Mouse (Mus musculus) hindbrain, postnatal 0 days (tissue): ENCODE results near the gene Serpina12. TPM values are rescaled to one million over a fixed set of nuclear protein-coding genes. Genes with fewer than 3 reads are reported as not detected.
A peak's percentile ranks its signal among the peaks of the same experiment; 100 is the strongest.

Experiments
- ATAC-seq: fragments of 200-750 bp; cut with Nextera tagmentation; 2 replicates; pipeline ENCODE4 v1.8.0; 2017; ENCODE audit warnings: mild to moderate bottlenecking, moderate TSS enrichment, moderate library complexity
- DNase-seq: peaks from one replicate; pipeline ENCODE4 v3.0.0-alpha.2; 2015; ENCODE audit warnings: low spot score
- H3K27ac ChIP-seq: fragments of 300-500 bp; sonication (generic); 2 replicates; pipeline ENCODE4 v1.5.1; 2014; ENCODE audit warnings: mild to moderate bottlenecking
- H3K27me3 ChIP-seq: fragments of 300-500 bp; sonication (generic); 2 replicates; pipeline ENCODE4 v1.6.1; 2014; ENCODE audit warnings: low read length, mixed read lengths; ENCODE audit not compliant: insufficient read depth
- H3K36me3 ChIP-seq: fragments of 300-500 bp; sonication (generic); 2 replicates; pipeline ENCODE4 v1.6.1; 2014; ENCODE audit warnings: low read length, mixed read lengths; ENCODE audit not compliant: insufficient read depth
- H3K4me1 ChIP-seq: fragments of 300-500 bp; sonication (generic); 2 replicates; pipeline ENCODE4 v1.6.1; 2014; ENCODE audit warnings: antibody characterized with exemption, low read length, mixed read lengths; ENCODE audit not compliant: insufficient read depth
- H3K4me2 ChIP-seq: fragments of 300-500 bp; sonication (generic); 2 replicates; pipeline ENCODE4 v1.6.1; 2014; ENCODE audit warnings: low read depth, mild to moderate bottlenecking, low read length, moderate library complexity, mixed read lengths
- H3K4me3 ChIP-seq: fragments of 300-500 bp; sonication (generic); 2 replicates; pipeline ENCODE4 v1.5.1; 2014; ENCODE audit warnings: low read length
- H3K9ac ChIP-seq: fragments of 300-500 bp; sonication (generic); replicated peaks from 2 replicates; pipeline ENCODE4 v1.6.1; 2014; ENCODE audit warnings: mild to moderate bottlenecking, low read length, moderate library complexity, mixed read lengths
- H3K9me3 ChIP-seq: fragments of 300-500 bp; sonication (generic); 2 replicates; pipeline ENCODE4 v1.6.1; 2016; ENCODE audit warnings: low read length, mixed read lengths
- CTCF ChIP-seq: IDR thresholded peaks from 2 replicates; pipeline ENCODE4 v1.5.1; 2016; ENCODE audit warnings: antibody characterized with exemption, control low read depth, low read depth
- WGBS: fragments of 180-500 bp; shearing (Covaris S2); extraction: QIAGEN DNeasy Blood & Tissue Kit; methylation state at CpG from one replicate; pipeline ENCODE4 v1.1.7; 2014; 5-methylcytosine and 5-hydroxymethylcytosine counted together
- polyA plus RNA-seq: library from polyadenylated mRNA; unstranded; fragments of >200 nt; fragmentation: Nextera tagmentation; extraction: Ambion mirVana; gene quantifications from 2 replicates; pipeline ENCODE4 v1.2.1, GENCODE M21; 2015
- total RNA-seq: library from RNA; depleted of rRNA; stranded (reverse); fragments of >200 nt; gene quantifications from 2 replicates; pipeline ENCODE4 v1.2.3, GENCODE M21; 2014

Gene Serpina12
- total and polyA plus RNA-seq, 2 experiments from 2014 or later = not detected

DNA sequence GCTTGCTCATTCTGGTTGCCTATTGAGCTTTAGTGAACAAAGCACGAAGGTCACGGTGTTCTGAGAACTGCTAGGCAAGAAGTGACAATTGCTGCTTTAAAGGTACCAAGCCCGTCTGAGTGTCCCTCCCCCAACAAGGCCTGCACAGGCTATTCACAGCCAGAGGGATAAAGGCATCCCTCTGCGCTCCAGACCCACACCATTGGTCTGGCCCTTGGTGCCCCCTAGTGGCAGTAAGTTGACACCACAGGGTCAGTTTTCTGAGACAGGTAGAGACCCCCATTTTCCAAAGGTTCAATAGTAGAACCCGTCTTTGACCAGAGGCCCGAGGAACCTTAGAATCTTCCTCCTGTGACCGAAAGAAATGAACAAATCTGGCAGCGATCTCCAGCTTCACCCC is 14.3 kb downstream of the Serpina12 start:
- 0 out of 2 replicates have a peak, but pooled peaks have one; percentile 27 for ATAC-seq

DNA sequence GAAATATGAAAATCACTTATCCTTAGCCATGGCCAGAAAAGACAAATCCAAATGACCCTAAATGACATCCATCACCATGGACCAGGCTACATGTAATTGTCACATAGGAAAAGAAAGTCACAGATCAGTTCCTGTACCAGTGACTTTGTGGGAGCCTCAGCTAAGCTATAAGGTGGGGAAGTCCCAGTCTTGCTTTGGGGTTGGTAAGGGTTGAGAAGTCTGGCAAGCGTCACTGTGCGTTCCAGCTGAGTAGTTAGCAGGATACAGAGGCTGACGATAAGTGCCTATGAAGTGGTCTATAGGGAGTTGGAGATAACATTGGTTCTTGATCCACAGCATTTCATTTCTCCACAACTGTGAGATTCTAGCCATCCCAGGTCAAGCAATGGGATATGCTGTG is 29.0 kb downstream of the Serpina12 start:
- ATAC-seq = no peak
- TF ChIP-seq CTCF = no peak
- peaks cover 3% of the 10 kb centered on the region; the same call in 1 of the 2 replicates for H3K9me3 ChIP-seq
- no peak overlapping the region for H3K9ac ChIP-seq
- 88% methylated on average over 3 of the region's 3 CpGs for WGBS
- H3K4me1 ChIP-seq = no peaks in the 10 kb centered on the region
- no peaks in the 10 kb centered on the region for H3K36me3 ChIP-seq
- no peak overlapping the region for H3K4me2 ChIP-seq
- DNase-seq = no peak
- no peak overlapping the region for H3K4me3 ChIP-seq
- no peaks in the 10 kb centered on the region for H3K27me3 ChIP-seq
- no peak overlapping the region for H3K27ac ChIP-seq

More for the DNA sequence above, 14.3 kb downstream of the Serpina12 start:
- peak; percentile 67 for TF ChIP-seq CTCF
- peak; percentile 39 for DNase-seq
- Histone ChIP-seq H3K4me3 (no peak overlapping the region), H3K27ac (no peak overlapping the region), H3K4me1 (no peaks in the 10 kb centered on the region), H3K9me3 (no peaks in the 10 kb centered on the region), H3K4me2 (no peak overlapping the region), H3K36me3 (no peaks in the 10 kb centered on the region), H3K9ac (no peak overlapping the region), H3K27me3 (no peaks in the 10 kb centered on the region)
- WGBS = 47% methylated on average over 8 of the region's 8 CpGs

DNA sequence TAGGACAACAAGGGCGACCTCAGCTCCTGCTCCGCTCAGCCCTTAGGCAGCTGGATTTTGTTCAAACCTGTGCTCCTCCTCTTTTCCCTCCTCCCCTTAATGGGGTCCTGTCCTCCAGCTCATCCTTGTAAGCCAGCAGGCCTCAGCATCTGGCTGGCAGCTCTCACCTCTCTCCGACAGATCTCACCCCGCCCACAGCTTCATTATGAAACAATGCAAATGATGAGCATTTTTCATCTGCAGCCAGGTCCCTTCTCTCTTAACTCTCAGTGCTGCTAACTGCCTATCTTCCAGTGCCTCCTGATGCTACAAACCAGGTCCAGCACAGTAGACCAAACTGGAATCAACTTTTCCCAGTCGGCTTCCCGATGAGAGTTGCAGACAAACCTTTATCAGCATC is 30.6 kb downstream of the Serpina12 start, which contains the start of gene Serpina9:
Gene Serpina9, minus strand, starts transcription at position 136 of the 400 bp plus-strand sequence.
- DNase-seq (no peak), ATAC-seq (no peak)
- no peak for TF ChIP-seq CTCF
- Histone ChIP-seq H3K4me3 (no peak within 1 kb of the TSS), H3K27ac (no peak within 1 kb of the TSS), H3K27me3 (no peaks in the 10 kb centered on the region), H3K9me3 (peaks cover 3% of the 10 kb centered on the region; the same call in 1 of the 2 replicates), H3K4me1 (no peaks in the 10 kb centered on the region), H3K4me2 (no peak within 1 kb of the TSS), H3K9ac (no peak within 1 kb of the TSS), H3K36me3 (no peaks in the 10 kb centered on the region)
- WGBS = 85% methylated on average over 6 of the region's 6 CpGs

GRCm38 (mm10) chr12:104004689-104005088 is 39.6 kb downstream of the Serpina12 start:
- ATAC-seq (no peak), DNase-seq (no peak)
- no peak for TF ChIP-seq CTCF
- no peaks in the 10 kb centered on the region for H3K4me1 ChIP-seq
- no peaks in the 10 kb centered on the region for H3K36me3 ChIP-seq
- no peak overlapping the region for H3K4me3 ChIP-seq
- no peak overlapping the region for H3K27ac ChIP-seq
- H3K4me2 ChIP-seq = no peak overlapping the region
- no peaks in the 10 kb centered on the region for H3K9me3 ChIP-seq
- H3K9ac ChIP-seq = no peak overlapping the region
- 80% methylated on average over 5 of the region's 5 CpGs for WGBS
- H3K27me3 ChIP-seq = no peaks in the 10 kb centered on the region

- Histone ChIP-seq H3K9me3 (no peaks in the 10 kb centered on the region), H3K27me3 (no peaks in the 10 kb centered on the region), H3K4me1 (no peaks in the 10 kb centered on the region), H3K36me3 (no peaks in the 10 kb centered on the region), H3K27ac (no peak overlapping the region), H3K4me2 (no peak overlapping the region), H3K4me3 (no peak overlapping the region), H3K9ac (no peak overlapping the region)
- TF ChIP-seq CTCF = no peak
- 61% methylated on average over 4 of the region's 4 CpGs for WGBS
- ATAC-seq (no peak), DNase-seq (no peak)
These were observed 41.0 kb downstream of the Serpina12 start for GRCm38 (mm10) chr12:104003238-104003612.

- H3K4me2 ChIP-seq = no peak overlapping the region
- H3K36me3 ChIP-seq = no peaks in the 10 kb centered on the region
- no peak overlapping the region for H3K4me3 ChIP-seq
- H3K9ac ChIP-seq = no peak overlapping the region
- TF ChIP-seq CTCF = no peak
- DNase-seq = no peak
- H3K27ac ChIP-seq = no peak overlapping the region
- H3K9me3 ChIP-seq = no peaks in the 10 kb centered on the region
- 66% methylated on average over 10 of the region's 10 CpGs for WGBS
- H3K27me3 ChIP-seq = no peaks in the 10 kb centered on the region
- ATAC-seq = no peak
- H3K4me1 ChIP-seq = no peaks in the 10 kb centered on the region
These were observed 41.5 kb downstream of the Serpina12 start for GRCm38 (mm10) chr12:104002569-104003237.

DNA sequence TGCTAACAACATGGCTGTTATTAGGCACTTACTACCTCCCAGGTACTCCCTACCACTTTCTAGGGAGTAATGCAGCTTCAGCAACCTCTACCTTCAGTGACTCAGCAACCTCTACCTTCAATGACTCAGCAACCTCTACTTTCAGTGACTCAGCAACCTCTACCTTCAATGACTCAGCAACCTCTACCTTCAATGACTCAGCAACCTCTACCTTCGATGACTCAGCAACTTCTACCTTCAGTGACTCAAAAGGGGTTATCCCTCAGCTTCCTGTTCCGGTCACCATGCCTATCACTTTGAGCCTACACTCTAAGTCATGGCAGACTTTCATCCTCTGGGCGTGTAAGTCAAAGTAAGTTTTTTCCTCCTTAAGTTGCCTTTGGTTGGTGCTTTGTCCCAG is 43.6 kb downstream of the Serpina12 start:
- ATAC-seq (no peak), DNase-seq (no peak)
- Histone ChIP-seq H3K4me1 (no peaks in the 10 kb centered on the region), H3K4me3 (no peak overlapping the region), H3K4me2 (no peak overlapping the region), H3K9me3 (no peaks in the 10 kb centered on the region), H3K9ac (no peak overlapping the region), H3K27me3 (no peaks in the 10 kb centered on the region), H3K36me3 (no peaks in the 10 kb centered on the region), H3K27ac (no peak overlapping the region)
- TF ChIP-seq CTCF = no peak
- WGBS = 94% methylated on average over 3 of the region's 3 CpGs
